Mouse (Mus musculus): ENCODE data around the gene Serpinf1.
"Not testable (repeated sequence)": the region's sequence is repeated elsewhere in the genome, so short reads cannot be mapped to it uniquely, and the experiment has no call there.

Gene Serpinf1

GRCm38 (mm10) chr11:75422013-75422792, at the start of gene Serpinf1:
Gene Serpinf1 (minus strand): TSS chr11:75422701.
- DNase-seq (ENCODE audit: low read depth), result no peak

DNA sequence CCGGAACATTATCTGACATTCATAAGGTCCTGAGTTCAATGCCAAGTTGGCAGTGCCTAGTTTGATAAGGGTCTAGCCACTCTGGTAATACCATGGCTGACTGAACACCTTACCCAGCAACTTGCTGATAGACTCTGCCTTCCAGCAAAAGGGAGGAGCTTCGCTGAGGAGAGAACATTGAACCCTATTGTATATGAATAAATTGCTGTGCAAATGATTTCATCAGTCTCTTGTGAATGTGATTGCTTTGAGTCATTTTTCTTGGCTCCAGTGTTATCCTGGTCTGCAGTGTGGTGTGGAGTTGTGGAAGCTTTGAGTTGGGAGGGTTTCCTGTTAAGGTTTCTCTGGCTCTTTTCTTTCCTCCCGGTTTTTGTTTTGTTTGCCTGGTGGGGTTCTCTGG, 48.2 kb upstream of the Serpinf1 start:
- DNase-seq (ENCODE audit: low read depth), result no peak

- DNase-seq (ENCODE audit: low read depth), result no peak
These were observed 46.8 kb upstream of the Serpinf1 start for GRCm38 (mm10) chr11:75469261-75469660.

DNA sequence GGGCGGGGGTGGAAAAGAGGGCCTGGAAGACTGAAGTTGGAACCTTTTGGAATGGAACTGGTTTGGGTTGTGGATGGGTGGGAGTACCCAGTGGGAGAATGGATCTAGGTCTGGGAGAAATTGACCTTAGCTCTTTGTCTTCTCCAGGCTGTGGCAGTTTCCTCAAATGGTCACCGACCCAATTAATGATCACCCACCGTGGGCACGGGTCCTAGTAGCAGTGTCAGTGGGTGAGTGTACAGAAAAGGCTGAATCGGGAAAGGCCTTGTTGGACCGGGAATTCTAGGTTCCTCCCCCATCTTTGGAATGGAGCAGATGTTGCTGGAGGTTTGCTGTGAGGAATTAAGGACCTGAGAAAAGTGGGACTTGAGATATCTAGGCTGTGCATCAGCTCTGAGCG, 45.9 kb upstream of the Serpinf1 start:
- no peak for DNase-seq (ENCODE audit: low read depth)

DNA sequence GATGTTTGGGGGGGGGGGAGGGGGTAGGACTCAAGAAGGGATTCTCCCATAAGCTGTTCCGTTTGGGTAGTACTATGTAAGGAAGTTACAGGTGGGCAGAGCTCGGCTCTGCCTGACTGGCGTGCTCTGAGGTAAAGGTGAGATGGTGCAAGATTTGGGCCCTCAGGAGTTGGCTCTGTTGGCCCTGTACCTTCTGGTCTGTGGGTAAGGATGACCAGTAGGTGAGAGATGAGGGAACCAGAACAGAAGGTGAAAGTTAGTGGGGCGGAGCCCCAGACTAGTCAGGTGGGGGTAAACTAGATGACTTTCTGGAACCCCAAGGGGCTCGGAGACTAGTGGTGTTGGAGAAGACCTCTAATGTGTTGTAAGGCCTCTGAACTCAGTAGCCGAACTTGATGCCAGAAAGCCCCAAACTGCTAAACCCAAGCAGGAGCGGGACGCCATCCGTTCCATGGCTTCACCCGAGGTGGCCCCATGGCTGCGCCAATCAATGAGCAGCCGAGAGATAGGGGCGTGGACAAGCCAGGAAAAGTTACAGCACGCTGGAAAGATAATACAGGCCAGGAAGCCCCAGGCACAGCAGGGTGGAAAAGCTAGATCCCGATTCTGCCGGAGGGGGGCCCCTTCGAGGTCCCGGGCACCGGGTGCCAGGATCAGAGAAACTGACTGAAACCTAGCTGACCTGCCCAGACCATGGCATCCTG, 45.2 kb upstream of the Serpinf1 start:
- no peak for DNase-seq (ENCODE audit: low read depth)

DNA sequence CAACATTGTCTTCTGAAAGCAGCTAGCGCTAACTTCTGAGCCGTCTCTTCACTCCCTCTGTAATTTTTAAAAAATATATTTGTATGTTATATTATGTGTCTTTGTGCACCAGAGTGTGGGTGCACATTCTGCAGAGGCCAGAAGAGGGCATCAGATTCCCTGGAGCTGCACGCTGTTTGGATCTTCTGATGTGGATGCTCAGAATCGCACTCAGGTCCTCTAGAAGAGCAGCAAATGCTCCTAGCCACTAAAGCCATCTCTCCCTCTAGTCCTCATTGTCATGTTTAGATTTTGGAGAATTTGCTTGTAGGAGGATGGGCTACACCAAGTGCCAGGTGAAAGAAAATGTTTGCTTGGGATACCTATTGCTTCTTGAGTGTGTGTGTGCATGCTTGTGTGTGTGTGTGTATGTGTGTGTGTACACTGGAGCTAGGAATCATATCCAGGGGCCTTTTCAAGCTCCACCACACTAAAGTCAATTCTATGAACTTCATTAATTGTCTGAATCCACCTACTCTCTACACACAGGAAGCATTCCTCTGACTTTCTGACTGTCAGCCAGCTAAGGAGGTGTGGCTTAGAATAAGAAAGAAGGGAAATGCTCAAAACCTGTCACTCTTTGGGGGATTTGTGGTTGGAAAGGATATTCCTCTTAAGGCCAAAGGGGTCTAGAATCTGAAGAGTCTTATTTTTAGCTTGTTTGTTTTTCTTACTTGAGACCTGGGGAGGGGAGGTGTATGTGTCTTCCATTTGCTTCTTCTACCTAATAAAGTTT, 44.4 kb upstream of the Serpinf1 start:
- no peak for DNase-seq (ENCODE audit: low read depth)

- DNase-seq (ENCODE audit: low read depth), result no peak
These were observed 42.5 kb upstream of the Serpinf1 start for GRCm38 (mm10) chr11:75465051-75465450.

DNA sequence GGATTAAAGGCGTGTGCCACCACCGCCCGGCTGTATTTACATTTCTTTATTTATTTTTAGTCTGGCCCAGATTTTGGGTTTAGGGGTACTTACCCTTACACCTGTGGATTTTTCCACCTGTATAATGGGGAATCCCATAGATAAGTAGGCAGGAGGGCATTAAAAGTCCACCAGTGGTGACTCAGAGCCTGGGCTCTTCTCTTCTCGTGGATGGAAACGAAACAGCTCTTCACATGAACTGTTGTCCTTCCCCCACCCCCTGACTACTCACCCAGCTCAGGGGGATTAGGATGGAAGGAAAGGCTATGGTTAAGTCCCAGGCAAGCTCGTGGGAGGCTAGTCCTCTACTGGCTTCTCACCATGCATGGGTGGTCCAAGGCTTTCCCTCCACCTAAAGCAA, 41.9 kb upstream of the Serpinf1 start:
- no peak for DNase-seq (ENCODE audit: low read depth)

DNA sequence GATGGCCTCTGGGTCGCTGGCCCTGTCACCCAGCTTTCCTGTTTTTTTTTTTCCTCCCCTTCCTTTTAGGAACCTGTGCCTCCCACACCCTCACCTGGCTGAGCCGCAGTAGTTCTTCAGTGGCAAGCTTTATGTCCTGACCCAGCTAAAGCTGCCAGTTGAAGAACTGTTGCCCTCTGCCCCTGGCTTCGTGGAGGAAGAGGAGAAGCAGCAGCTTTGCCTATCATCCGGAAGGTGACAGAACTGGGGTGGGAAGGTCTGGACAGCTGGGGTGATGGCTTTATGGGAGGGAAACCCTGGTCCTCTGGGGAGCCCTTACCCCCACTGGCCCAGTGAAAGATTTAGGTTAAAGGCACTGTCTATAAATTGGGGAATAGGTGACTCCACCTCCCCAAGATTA, 41.1 kb upstream of the Serpinf1 start:
- DNase-seq (ENCODE audit: low read depth), result no peak

- DNase-seq (ENCODE audit: low read depth), result peak; percentile 79
These were observed 40.4 kb upstream of the Serpinf1 start for GRCm38 (mm10) chr11:75462865-75463336.

- no peak for DNase-seq (ENCODE audit: low read depth)
These were observed 39.8 kb upstream of the Serpinf1 start for GRCm38 (mm10) chr11:75462253-75462783.

- no peak for DNase-seq (ENCODE audit: low read depth)
These were observed 39.3 kb upstream of the Serpinf1 start for GRCm38 (mm10) chr11:75461743-75462252.

- peak; percentile 99 for DNase-seq (ENCODE audit: low read depth)
These were observed 38.6 kb upstream of the Serpinf1 start, which contains the start of gene Tlcd2 for GRCm38 (mm10) chr11:75460844-75461742. Gene Tlcd2 (plus strand): TSS chr11:75461715.

DNA sequence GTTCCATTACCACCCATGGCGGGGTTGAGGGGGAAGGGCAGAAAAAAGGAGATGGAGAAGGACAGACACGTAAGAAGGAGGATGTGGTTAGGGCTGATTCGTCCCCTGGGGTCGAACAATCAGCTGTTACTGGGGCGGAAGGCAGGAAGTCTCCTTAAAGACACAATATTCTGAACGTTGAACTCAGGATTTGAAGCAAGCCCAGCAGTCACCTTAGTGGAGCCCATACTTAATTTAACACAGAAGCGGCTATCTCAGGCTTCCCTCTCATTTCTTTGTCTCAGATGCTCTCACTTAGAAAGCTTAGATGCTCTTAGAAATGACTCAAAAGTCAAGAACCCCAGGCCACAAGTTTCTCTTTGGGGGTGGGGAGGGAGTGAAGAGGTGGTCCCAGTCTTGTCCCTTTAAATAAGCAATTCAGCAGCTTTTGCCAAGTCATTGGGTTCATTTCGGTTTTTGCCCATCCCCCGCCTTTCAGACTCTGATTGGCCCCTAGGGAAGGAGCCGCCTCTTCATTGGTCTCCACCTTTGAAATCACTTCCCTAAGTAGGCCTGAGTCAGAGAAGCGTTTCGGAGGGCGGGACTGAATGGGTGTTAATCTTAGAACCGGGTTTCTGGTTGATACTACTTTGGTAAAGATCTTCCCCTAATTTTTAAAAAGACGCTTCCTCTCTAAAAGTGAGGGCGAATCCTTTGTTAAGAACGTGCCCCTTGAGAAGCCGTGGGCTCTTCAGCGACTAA, 37.8 kb upstream of the Serpinf1 start:
- DNase-seq (ENCODE audit: low read depth), result peak; percentile 94

DNA sequence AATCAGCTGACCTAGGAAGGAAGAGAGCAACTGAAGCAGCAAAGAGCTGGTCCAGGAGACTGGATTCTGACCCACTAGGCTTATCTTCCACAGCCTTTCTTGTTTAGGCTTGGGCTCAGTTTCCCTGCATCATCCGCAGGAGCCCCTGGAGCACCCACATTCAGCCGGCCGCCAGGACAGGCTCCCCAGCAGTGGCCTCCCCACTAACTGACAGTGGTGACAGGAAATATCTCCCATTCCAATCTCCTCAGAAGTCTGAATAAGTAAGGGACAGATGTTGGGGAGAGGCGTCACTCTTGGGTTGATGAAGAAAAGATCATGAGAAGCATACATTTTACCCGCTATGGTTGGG, 37.2 kb upstream of the Serpinf1 start:
- DNase-seq (ENCODE audit: low read depth), result no peak

DNA sequence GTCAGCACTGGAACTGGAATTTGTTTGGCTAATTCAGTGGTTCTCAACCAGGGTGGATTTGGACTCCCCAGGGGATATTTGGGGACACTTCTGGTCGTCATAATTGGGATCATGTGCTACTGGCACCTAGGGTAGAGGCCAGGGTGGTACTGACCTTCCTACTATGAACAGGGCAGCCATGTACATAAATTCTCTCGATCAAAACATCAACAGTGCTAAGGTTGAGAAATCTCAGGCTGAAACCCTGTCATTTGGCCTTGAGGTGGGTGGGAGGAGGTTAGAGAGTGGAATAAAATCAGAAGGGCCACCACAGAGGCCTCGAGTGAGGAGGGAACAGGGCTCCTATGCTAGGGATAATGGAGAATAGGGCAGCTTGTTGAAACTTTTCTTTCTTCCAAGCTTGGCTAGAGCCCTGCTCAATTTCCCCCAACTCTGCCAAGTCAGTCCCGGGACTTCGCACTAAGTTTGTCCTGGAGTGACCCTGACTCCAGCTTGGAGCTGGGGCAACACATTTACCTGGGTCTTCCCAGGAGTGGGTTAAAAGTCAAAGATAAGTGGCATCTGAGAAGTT, 36.7 kb upstream of the Serpinf1 start:
- DNase-seq (ENCODE audit: low read depth), result no peak

- DNase-seq (ENCODE audit: low read depth), result no peak
These were observed 36.1 kb upstream of the Serpinf1 start for GRCm38 (mm10) chr11:75458628-75459041.

DNA sequence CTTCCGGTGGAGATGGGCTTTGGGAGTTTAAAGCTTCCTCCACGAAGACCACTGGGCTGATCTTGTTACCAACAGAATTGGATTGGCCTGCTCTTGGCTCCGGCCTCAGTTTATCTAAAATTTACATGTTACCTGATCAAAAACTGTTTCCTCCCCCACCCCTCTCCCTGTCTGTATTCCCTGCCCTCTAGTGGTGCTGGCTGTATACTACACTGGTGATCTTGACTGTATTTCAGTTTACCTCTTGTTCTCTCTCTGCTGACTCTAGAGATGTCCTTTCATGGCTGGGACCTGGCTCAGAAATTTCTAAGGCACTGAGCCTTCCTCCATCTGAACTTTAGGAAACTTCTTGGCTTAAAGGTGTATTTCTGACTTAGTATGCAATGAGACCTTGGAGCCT, 35.7 kb upstream of the Serpinf1 start:
- no peak for DNase-seq (ENCODE audit: low read depth)

DNA sequence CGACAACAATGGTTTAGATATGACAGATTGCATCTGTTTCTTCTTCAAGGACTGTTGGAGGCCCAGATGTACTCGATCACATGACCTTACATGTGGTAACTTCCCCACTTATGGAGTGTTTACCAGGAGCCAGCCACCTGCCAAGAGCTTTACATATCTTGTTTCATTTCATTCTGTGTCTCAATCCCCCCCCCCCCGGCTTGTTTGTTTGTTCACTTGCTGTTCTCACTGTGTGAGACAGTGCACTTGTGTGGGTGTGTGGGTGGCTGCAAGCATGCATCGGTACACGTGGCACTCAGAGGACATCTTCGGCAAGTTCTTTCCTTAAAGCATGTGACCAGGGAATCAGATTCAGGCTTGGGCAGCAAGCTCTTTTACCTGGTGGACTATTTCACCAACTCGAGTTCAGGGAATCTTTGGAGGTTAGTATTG, 34.0 kb upstream of the Serpinf1 start:
- DNase-seq (ENCODE audit: low read depth), result no peak

DNA sequence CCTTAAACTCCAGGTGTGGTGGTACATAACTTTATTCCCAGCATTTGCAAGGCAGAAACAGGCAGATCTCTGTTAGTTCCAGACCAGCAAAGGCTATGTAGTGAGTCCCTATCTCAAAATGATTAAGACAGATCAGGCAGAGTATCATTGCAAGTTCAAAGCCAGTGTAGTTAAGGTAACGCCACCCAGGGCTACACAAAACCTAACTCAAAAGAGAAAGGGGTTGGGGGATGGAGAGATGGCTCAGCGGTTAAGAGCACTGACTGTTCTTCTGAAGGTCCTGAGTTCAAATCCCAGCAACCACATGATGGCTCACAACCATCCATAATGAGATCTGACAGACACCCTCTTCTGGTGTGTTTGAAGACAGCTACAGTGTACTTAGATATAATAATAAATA, 33.5 kb upstream of the Serpinf1 start:
- DNase-seq (ENCODE audit: low read depth), result not testable (repeated sequence)
